Mouse (Mus musculus) layer of hippocampus, postnatal 10 days (tissue): Measurements from ENCODE around the gene Hist1h4n. TPM values are rescaled to one million over a fixed set of nuclear protein-coding genes. Genes with fewer than 3 reads are reported as not detected.
A peak's percentile ranks its signal among the peaks of the same experiment; 100 is the strongest.
"Not testable (repeated sequence)": the region's sequence is repeated elsewhere in the genome, so short reads cannot be mapped to it uniquely, and the experiment has no call there.

Source experiments
- DNase-seq, 2 experiments: peaks; one replicate each; pipeline ENCODE4 v3.0.0; 2021; ENCODE audit warnings: low spot score in 2 of 2
- microRNA-seq, 2 experiments: library from miRNA; unstranded; fragments of <30 nt; microRNA quantifications; one replicate each; pipeline ENCODE4 v1.2.0; 2021
- total RNA-seq, 2 experiments: library from RNA; stranded (reverse); gene quantifications; 2 replicates each; pipeline ENCODE4 v1.2.3; 2021

Hist1h4n gene
- total RNA-seq, 2 experiments from 2014 or later = 22.0 to 32.1 TPM

GRCm38 (mm10) chr13:21797163-21797562 lies 34.8 kb downstream of the Hist1h4n start:
- DNase-seq = not testable (repeated sequence)

DNA sequence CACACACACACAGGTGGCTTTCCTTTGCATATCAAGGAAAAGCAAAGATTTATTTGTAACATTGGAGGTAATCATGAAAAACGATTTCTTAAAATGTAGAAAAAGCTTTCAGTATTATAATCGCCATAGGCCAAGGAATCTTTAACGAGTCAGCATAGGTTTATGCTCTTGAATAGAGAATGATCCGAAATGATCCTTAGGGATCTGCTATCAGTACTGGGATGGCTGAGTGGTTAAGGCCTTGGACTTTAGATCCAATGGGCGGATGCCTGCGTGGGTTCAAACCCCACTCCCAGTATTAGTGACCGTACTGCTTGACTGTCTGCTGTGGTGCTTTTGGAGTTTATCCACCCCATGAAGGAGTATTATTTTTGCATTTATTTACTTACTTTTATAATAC lies 36.4 kb downstream of the Hist1h4n start:
- peak in 1 of 2 experiments; percentile 2 for DNase-seq

- DNase-seq = no peak
Measured at GRCm38 (mm10) chr13:21790601-21791283, 41.3 kb downstream of the Hist1h4n start.

DNA sequence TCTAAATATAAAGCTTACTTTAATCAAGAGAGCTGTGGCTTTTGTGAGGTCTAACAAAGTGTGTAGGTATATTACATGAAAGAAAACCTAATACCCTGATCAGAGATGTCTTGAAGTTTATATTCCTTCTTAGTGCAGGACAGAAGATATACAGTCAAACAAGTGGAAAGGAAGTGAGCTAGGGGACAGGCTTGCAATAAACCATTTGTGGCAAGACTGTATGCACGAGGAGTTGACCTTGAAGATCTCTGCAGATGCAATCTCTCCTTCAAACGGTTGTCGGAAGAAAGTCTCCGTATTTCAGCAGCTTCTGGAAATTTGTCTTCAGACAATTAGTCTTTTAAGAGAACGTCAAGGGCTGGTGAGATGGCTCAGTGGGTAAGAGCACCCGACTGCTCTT lies 42.1 kb downstream of the Hist1h4n start:
- DNase-seq = no peak

GRCm38 (mm10) chr13:21787760-21788593 lies 44.0 kb downstream of the Hist1h4n start:
- no peak for DNase-seq

GRCm38 (mm10) chr13:21786899-21787629 lies 44.9 kb downstream of the Hist1h4n start, which contains the start of the genes Hist1h2an and Hist1h2bp:
TSS of gene Hist1h2an (minus strand) at chr13:21787218.
TSS of gene Hist1h2bp (plus strand) at chr13:21787461.
- DNase-seq = peak; percentile 82 to 85

DNA sequence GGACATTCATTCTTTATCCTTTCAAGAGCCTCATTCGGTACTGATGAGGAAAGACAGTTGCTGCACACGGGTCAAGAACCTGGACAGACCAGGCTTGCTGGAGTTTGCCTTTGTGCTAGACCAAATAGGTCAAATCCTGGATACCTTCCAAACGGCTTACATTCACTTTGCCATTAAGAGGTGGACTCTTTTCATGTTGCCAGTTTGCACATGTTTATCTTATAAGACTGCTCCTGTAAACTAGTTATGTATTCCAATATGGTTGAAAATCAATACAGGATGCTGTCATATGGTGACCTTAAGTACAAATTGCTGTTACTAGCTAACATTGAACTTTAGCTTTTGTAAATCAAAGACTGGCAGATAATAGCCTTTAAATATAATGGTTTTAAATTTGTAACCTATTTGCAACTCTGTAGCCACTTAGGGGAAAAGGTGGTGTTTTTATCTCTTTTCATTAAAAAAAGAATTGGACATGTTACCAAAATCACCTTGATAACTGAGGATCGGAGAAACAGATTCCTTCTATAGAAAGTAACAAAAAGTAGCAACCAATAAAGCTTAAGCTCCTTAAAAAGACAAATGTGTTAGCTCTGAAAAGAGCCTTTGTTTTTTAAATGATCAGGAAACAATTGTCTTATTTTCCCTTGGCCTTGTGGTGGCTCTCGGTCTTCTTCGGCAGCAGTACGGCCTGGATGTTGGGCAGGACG lies 45.7 kb downstream of the Hist1h4n start:
- no peak for DNase-seq

GRCm38 (mm10) chr13:21784311-21784710 lies 47.7 kb downstream of the Hist1h4n start:
- no peak for DNase-seq

GRCm38 (mm10) chr13:21783734-21784161 lies 48.2 kb downstream of the Hist1h4n start:
- DNase-seq = no peak

DNA sequence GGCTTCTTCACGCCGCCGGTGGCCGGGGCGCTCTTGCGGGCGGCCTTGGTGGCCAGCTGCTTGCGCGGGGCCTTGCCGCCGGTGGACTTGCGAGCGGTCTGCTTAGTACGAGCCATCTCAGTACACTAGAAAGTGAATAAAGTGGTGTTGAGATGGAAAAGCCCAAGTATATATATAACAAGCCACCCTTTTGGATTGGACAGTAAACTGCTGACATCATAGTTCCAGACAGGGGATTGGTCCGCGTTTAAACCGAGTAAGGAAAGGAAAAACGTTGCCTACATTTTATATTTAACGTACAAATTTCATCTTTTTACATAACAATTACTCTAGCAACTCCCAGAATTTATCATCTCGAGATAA lies 48.8 kb downstream of the Hist1h4n start, which contains the start of gene Hist1h3i:
Gene Hist1h3i, minus strand, starts transcription at position 116 of the 363 bp plus-strand sequence.
- peak; percentile 37 to 42 for DNase-seq

DNA sequence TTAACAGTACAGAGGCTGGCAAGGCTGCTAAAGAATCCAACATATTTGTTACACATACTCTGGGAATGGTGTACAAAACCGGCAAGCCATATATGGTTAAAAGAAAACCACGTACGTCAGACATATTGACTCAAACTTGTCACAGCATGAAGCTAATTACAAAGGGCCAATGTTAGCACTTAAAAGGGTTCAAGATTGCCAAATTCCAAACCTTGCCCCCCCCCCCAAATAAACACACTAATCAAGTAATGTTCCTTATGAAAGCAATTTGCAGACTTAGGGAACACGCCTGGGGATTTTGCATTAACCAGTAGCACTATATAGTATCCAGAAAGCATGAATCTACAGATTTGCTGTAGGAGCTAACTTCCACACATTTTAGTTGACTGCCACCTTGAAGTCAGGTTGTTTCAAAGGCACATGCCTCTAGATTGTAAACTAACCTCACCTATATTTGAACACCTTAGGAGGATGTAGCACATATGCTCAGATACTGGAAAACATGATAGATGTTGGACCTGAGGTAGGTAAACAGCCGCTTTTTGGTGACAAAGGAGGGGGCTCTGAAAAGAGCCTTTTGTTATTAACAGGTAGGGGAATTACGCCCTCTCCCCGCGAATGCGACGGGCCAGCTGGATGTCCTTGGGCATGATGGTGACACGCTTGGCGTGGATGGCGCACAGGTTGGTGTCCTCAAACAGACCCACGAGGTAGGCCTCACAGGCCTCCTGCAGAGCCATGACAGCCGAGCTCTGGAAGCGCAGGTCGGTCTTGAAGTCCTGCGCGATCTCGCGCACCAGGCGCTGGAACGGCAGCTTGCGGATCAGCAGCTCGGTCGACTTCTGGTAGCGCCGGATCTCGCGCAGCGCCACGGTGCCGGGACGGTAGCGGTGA lies 49.4 kb downstream of the Hist1h4n start:
- DNase-seq = peak; percentile 18 to 31

Small RNA genes within 50 kb of the gene (microRNA-seq; reads per million reads assigned to microRNA genes)
- gene Gm19658 (0 reads per million in 2 experiments), gene Gm44346 (0 reads per million in 2 experiments), gene Gm44466 (0 reads per million in 2 experiments)

Other genes starting within 250 kb of the Hist1h4n start
- not detected for gene Olfr1362, start 218.2 kb downstream of the Hist1h4n start, total RNA-seq
- gene Olfr11, start 189.7 kb downstream of the Hist1h4n start, total RNA-seq = not detected
- not detected for gene Olfr1361, start 168.8 kb downstream of the Hist1h4n start, total RNA-seq
- gene Olfr1360, start 154.8 kb downstream of the Hist1h4n start, total RNA-seq = not detected
- gene Olfr1359, start 134.1 kb downstream of the Hist1h4n start, total RNA-seq = not detected
- gene Hist1h2bl, start 116.1 kb downstream of the Hist1h4n start, total RNA-seq = 10 to 100 TPM; 55.7 to 83.1 TPM
- gene Hist1h2ai, start 115.8 kb downstream of the Hist1h4n start, total RNA-seq = 10 to 100 TPM; 69.8 to 77.4 TPM
- 100 to 1,000 TPM; 100 to 141 TPM for gene Hist1h3h, start 114.5 kb downstream of the Hist1h4n start, total RNA-seq
- 10 to 100 TPM; 17.6 to 20.3 TPM for gene Hist1h2bm, start 110.2 kb downstream of the Hist1h4n start, total RNA-seq
- 10 to 100 TPM; 22.7 to 23.3 TPM for gene Hist1h4j, start 97.1 kb downstream of the Hist1h4n start, total RNA-seq
- 100 to 1,000 TPM; 312 to 419 TPM for gene Hist1h4k, start 81.7 kb downstream of the Hist1h4n start, total RNA-seq
- gene Hist1h2ak, start 78.4 kb downstream of the Hist1h4n start, total RNA-seq = 10 to 100 TPM; 27.8 to 28.5 TPM
- 10 to 100 TPM; 26.0 to 38.7 TPM for gene Hist1h2bn, start 78.1 kb downstream of the Hist1h4n start, total RNA-seq
- gene Hist1h1b, start 51.6 kb downstream of the Hist1h4n start, total RNA-seq = 10 to 100 TPM; 33.1 to 44.1 TPM
- 100 to 1,000 TPM in 1 of 2 experiments, 10 to 100 TPM in 1; 85.1 to 110 TPM for gene Hist1h3i, start 48.8 kb downstream of the Hist1h4n start, total RNA-seq
- gene Hist1h2an, start 45.0 kb downstream of the Hist1h4n start, total RNA-seq = 10 to 100 TPM; 11.0 to 16.4 TPM
- 10 to 100 TPM; 22.4 to 23.5 TPM for gene Hist1h2bp, start 44.7 kb downstream of the Hist1h4n start, total RNA-seq
- 10 to 100 TPM; 52.8 to 66.3 TPM for gene Hist1h2bq, start 22.0 kb downstream of the Hist1h4n start, total RNA-seq
- gene Hist1h2ao, start 21.7 kb downstream of the Hist1h4n start, total RNA-seq = 10 to 100 TPM; 36.4 to 41.0 TPM
- 100 to 1,000 TPM; 214 to 219 TPM for gene Hist1h4m, start 20.4 kb downstream of the Hist1h4n start, total RNA-seq
- 10 to 100 TPM; 67.2 to 82.7 TPM for gene Hist1h2ap, start 1.3 kb upstream of the Hist1h4n start, total RNA-seq
- 10 to 100 TPM; 52.5 to 64.9 TPM for gene Hist1h2br, start 1.5 kb upstream of the Hist1h4n start, total RNA-seq
- gene Zfp184, start 112.9 kb upstream of the Hist1h4n start, total RNA-seq = 1 to 10 TPM; 5.1 to 6.0 TPM
- under 1 TPM; 0.22 to 0.23 TPM for gene Pom121l2, start 149.0 kb upstream of the Hist1h4n start, total RNA-seq
- not detected for gene Prss16, start 177.5 kb upstream of the Hist1h4n start, total RNA-seq
- gene Hist1h2ah, start 203.4 kb upstream of the Hist1h4n start, total RNA-seq = 10 to 100 TPM; 64.1 to 78.6 TPM
- gene Hist1h2bk, start 203.7 kb upstream of the Hist1h4n start, total RNA-seq = 10 to 100 TPM; 73.9 to 80.0 TPM
- gene Hist1h4i, start 209.2 kb upstream of the Hist1h4n start, total RNA-seq = 10 to 100 TPM; 51.2 to 53.7 TPM
- gene Hist1h2ag, start 210.7 kb upstream of the Hist1h4n start, total RNA-seq = 10 to 100 TPM; 33.8 to 36.8 TPM
- 10 to 100 TPM; 29.4 to 36.1 TPM for gene Hist1h2bj, start 211.0 kb upstream of the Hist1h4n start, total RNA-seq